Mouse (Mus musculus): ENCODE measurements around the gene Myh10. TPM values are rescaled to one million over a fixed set of nuclear protein-coding genes. Genes with fewer than 3 reads are reported as not detected.

Myh10 gene
- polyA plus RNA-seq, 2 experiments: 14.9 to 28.4 TPM

DNA sequence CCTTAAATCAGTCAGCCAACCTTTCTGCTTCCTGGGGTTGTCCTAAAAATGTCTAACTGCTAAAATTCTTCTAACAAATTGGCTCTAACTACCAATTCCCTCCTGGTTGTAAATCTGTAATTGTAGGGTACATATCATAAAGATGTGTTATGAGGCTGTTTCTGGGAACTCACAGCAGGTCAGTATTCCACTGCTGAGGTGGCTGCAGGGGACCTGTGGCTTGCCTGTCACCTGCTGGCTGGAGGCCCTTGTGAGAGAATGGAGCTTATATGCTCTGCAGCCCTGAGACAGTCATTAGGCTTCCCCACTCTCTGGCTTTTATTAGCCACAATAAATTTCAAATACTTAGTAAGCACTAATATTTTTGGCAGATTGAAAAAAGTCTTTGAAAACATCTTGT is 87.5 kb downstream of the Myh10 start:
- no peak overlapping the region for H3K9ac ChIP-seq (replicated peaks)
- H3K4me2 ChIP-seq (ENCODE audit: low read depth): no peak overlapping the region
- H3K9me3 ChIP-seq (ENCODE audit: control insufficient read depth, low read length): no peaks in the 10 kb centered on the region
- DNase-seq (ENCODE audit: low read depth in 3 of 3, low spot score in 3 of 3) (no peak), ATAC-seq (ENCODE audit: insufficient read depth) (no peak)
- H3K4me3 ChIP-seq (ENCODE audit: insufficient read depth in 1 of 2, low read depth in 2 of 2, low read length in 2 of 2): no peak overlapping the region
- H3K4me1 ChIP-seq (replicated peaks; ENCODE audit: control insufficient read depth in 2 of 2, insufficient read depth in 2 of 2, low read length in 1 of 2): no peaks in the 10 kb centered on the region
- no peak overlapping the region for H3K27ac ChIP-seq
- H3K36me3 ChIP-seq (replicated peaks; ENCODE audit: control insufficient read depth, insufficient read depth, low read depth): 0 out of 2 replicates have a peak, but pooled peaks cover 3% of the 10 kb centered on the region
- no peaks in the 10 kb centered on the region for H3K27me3 ChIP-seq (ENCODE audit: control insufficient read depth, insufficient read depth, low read length)
- no peak for TF ChIP-seq CTCF (IDR thresholded peaks at IDR 0.05; ENCODE audit: low read depth)
- TF ChIP-seq EP300 (IDR thresholded peaks at IDR 0.05; ENCODE audit: low read depth): no peak

GRCm38 (mm10) chr11:68779735-68780465 is 88.5 kb downstream of the Myh10 start:
- 80% methylated on average over 10 of the region's 10 CpGs for WGBS (ENCODE audit: insufficient replicate concordance)
- Histone ChIP-seq H3K9ac (replicated peaks) (no peak overlapping the region), H3K4me1 (replicated peaks; ENCODE audit: control insufficient read depth in 2 of 2, insufficient read depth in 2 of 2, low read length in 1 of 2) (no peaks in the 10 kb centered on the region), H3K4me2 (ENCODE audit: low read depth) (no peak overlapping the region), H3K9me3 (ENCODE audit: control insufficient read depth, low read length) (no peaks in the 10 kb centered on the region), H3K27ac (no peak overlapping the region), H3K27me3 (ENCODE audit: control insufficient read depth, insufficient read depth, low read length) (no peaks in the 10 kb centered on the region), H3K36me3 (replicated peaks; ENCODE audit: control insufficient read depth, insufficient read depth, low read depth) (peaks cover 10% of the 10 kb centered on the region), H3K4me3 (ENCODE audit: insufficient read depth in 1 of 2, low read depth in 2 of 2, low read length in 2 of 2) (no peak overlapping the region)
- TF ChIP-seq CTCF (IDR thresholded peaks at IDR 0.05; ENCODE audit: low read depth) (no peak), EP300 (IDR thresholded peaks at IDR 0.05; ENCODE audit: low read depth) (no peak)
- DNase-seq (ENCODE audit: low read depth in 3 of 3, low spot score in 3 of 3) (no peak), ATAC-seq (ENCODE audit: insufficient read depth) (no peak)

GRCm38 (mm10) chr11:68780466-68781114 is 89.2 kb downstream of the Myh10 start:
- no peak overlapping the region for H3K4me2 ChIP-seq (ENCODE audit: low read depth)
- TF ChIP-seq CTCF (IDR thresholded peaks at IDR 0.05; ENCODE audit: low read depth) (no peak), EP300 (IDR thresholded peaks at IDR 0.05; ENCODE audit: low read depth) (no peak)
- DNase-seq (ENCODE audit: low read depth in 3 of 3, low spot score in 3 of 3): no peak
- H3K9me3 ChIP-seq (ENCODE audit: control insufficient read depth, low read length): no peaks in the 10 kb centered on the region
- no peak overlapping the region for H3K27ac ChIP-seq
- no peaks in the 10 kb centered on the region for H3K27me3 ChIP-seq (ENCODE audit: control insufficient read depth, insufficient read depth, low read length)
- no peak overlapping the region for H3K4me3 ChIP-seq (ENCODE audit: insufficient read depth in 1 of 2, low read depth in 2 of 2, low read length in 2 of 2)
- no peak for ATAC-seq (ENCODE audit: insufficient read depth)
- no peak overlapping the region for H3K9ac ChIP-seq (replicated peaks)
- 75% methylated on average over 14 of the region's 14 CpGs for WGBS (ENCODE audit: insufficient replicate concordance)
- peaks cover 11% of the 10 kb centered on the region for H3K36me3 ChIP-seq (replicated peaks; ENCODE audit: control insufficient read depth, insufficient read depth, low read depth)
- no peaks in the 10 kb centered on the region for H3K4me1 ChIP-seq (replicated peaks; ENCODE audit: control insufficient read depth in 2 of 2, insufficient read depth in 2 of 2, low read length in 1 of 2)

DNA sequence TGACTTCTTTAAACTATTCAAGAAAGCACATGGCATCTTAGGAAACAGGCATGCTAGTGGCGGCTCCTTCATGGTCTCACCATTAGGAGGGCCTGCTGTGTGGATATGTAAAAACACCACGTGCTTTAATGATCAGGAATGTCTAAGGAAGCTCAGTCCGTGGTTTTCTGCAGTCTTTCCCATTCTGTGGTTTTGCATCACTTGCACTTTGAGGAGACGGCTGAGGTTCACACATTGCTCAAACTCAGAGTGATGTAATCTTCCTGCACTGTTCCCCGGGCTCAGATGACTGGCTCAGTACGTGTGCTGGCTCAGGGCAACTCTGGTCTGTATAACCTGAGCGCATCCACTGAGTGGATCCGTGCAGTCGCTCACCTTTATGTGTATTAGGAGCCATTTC is 91.0 kb downstream of the Myh10 start:
- ATAC-seq (ENCODE audit: insufficient read depth) (no peak), DNase-seq (ENCODE audit: low read depth in 3 of 3, low spot score in 3 of 3) (no peak)
- Histone ChIP-seq H3K4me2 (ENCODE audit: low read depth) (no peak overlapping the region), H3K9ac (replicated peaks) (no peak overlapping the region), H3K9me3 (ENCODE audit: control insufficient read depth, low read length) (no peaks in the 10 kb centered on the region), H3K27ac (no peak overlapping the region), H3K36me3 (replicated peaks; ENCODE audit: control insufficient read depth, insufficient read depth, low read depth) (peaks cover 14% of the 10 kb centered on the region), H3K4me3 (ENCODE audit: insufficient read depth in 1 of 2, low read depth in 2 of 2, low read length in 2 of 2) (no peak overlapping the region), H3K4me1 (replicated peaks; ENCODE audit: control insufficient read depth in 2 of 2, insufficient read depth in 2 of 2, low read length in 1 of 2) (no peaks in the 10 kb centered on the region), H3K27me3 (ENCODE audit: control insufficient read depth, insufficient read depth, low read length) (no peaks in the 10 kb centered on the region)
- no peak for TF ChIP-seq EP300 (IDR thresholded peaks at IDR 0.05; ENCODE audit: low read depth)
- no peak for TF ChIP-seq CTCF (IDR thresholded peaks at IDR 0.05; ENCODE audit: low read depth)
- WGBS (ENCODE audit: insufficient replicate concordance): 61% methylated on average over 9 of the region's 9 CpGs

DNA sequence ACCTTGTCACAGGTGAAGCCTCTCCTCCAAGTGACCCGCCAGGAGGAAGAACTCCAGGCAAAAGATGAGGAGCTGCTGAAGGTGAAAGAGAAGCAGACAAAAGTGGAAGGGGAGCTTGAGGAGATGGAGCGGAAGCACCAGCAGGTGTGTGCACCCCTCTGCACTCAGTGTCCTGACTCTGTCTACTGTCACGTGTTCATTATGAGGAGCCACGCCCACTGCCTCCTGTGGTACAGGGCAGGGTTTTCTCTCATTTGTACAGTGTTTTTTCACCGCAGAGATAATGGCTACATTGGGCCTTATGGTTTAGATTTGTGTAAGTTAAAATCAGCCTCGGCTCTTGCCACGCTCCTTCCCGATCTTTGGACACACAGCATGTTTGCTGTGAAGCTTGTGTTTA is 94.5 kb downstream of the Myh10 start:
- Histone ChIP-seq H3K27ac (no peak overlapping the region), H3K27me3 (ENCODE audit: control insufficient read depth, insufficient read depth, low read length) (no peaks in the 10 kb centered on the region), H3K36me3 (replicated peaks; ENCODE audit: control insufficient read depth, insufficient read depth, low read depth) (peaks cover 26% of the 10 kb centered on the region), H3K9me3 (ENCODE audit: control insufficient read depth, low read length) (no peaks in the 10 kb centered on the region), H3K4me3 (ENCODE audit: insufficient read depth in 1 of 2, low read depth in 2 of 2, low read length in 2 of 2) (no peak overlapping the region), H3K4me2 (ENCODE audit: low read depth) (no peak overlapping the region), H3K9ac (replicated peaks) (no peak overlapping the region), H3K4me1 (replicated peaks; ENCODE audit: control insufficient read depth in 2 of 2, insufficient read depth in 2 of 2, low read length in 1 of 2) (no peaks in the 10 kb centered on the region)
- WGBS (ENCODE audit: insufficient replicate concordance): 69% methylated on average over 8 of the region's 8 CpGs
- ATAC-seq (ENCODE audit: insufficient read depth): no peak
- DNase-seq (ENCODE audit: low read depth in 3 of 3, low spot score in 3 of 3): no peak
- TF ChIP-seq CTCF (IDR thresholded peaks at IDR 0.05; ENCODE audit: low read depth) (no peak), EP300 (IDR thresholded peaks at IDR 0.05; ENCODE audit: low read depth) (no peak)

All from liver, embryonic 14.5 days (tissue).